Mouse (Mus musculus): Measurements from ENCODE around the gene Trib2. TPM values are rescaled to one million over a fixed set of nuclear protein-coding genes. Genes with fewer than 3 reads are reported as not detected.

Trib2 gene
- total and polyA plus RNA-seq, 3 experiments = 20.1 to 80.6 (median 53.8) TPM

- no peak for DNase-seq (ENCODE audit: low read depth, low spot score)
- Histone ChIP-seq H3K27me3 (ENCODE audit: control insufficient read depth in 1 of 2, insufficient read depth in 2 of 2, low read length in 2 of 2) (no peaks in the 10 kb centered on the region), H3K4me3 (ENCODE audit: control insufficient read depth in 1 of 2, insufficient read depth in 1 of 2, low read depth in 2 of 2, low read length in 2 of 2) (no peak overlapping the region), H3K9me3 (replicated peaks; ENCODE audit: insufficient read depth, low read length) (no peaks in the 10 kb centered on the region), H3K9ac (ENCODE audit: control insufficient read depth, low read depth, low read length, poor library complexity, severe bottlenecking) (no peak overlapping the region), H3K79me2 (ENCODE audit: control insufficient read depth, insufficient read depth, low read length, poor library complexity) (no peaks in the 10 kb centered on the region), H3K36me3 (ENCODE audit: control insufficient read depth in 1 of 2, insufficient read depth in 2 of 2, low read length in 2 of 2) (peaks cover 0 to 15% of the 10 kb centered on the region in 2 experiments; a peak in 2 of 4 replicates), H3K27ac (ENCODE audit: control insufficient read depth, low read depth, low read length) (no peak overlapping the region), H3K4me1 (ENCODE audit: control insufficient read depth in 1 of 2, insufficient read depth in 2 of 2, low read length in 2 of 2) (no peaks in the 10 kb centered on the region)
- TF ChIP-seq MAZ (IDR thresholded peaks at IDR 0.05; ENCODE audit: low read depth, low read length) (no peak), TBP (IDR thresholded peaks at IDR 0.05; ENCODE audit: low read depth, low read length) (no peak), TCF12 (IDR thresholded peaks at IDR 0.05; ENCODE audit: low read depth, low read length) (no peak), ZMIZ1 (IDR thresholded peaks at IDR 0.05; ENCODE audit: low read depth, low read length) (no peak), USF1 (IDR thresholded peaks at IDR 0.05; ENCODE audit: low read depth, low read length) (no peak), TAL1 (IDR thresholded peaks at IDR 0.05; ENCODE audit: low read length) (no peak), GABPA (IDR thresholded peaks at IDR 0.05; ENCODE audit: low read depth, low read length) (no peak), RAD21 (IDR thresholded peaks at IDR 0.05; ENCODE audit: low read depth, low read length) (no peak), JUND (IDR thresholded peaks at IDR 0.05; ENCODE audit: low read depth, low read length) (no peak), ELF1 (IDR thresholded peaks at IDR 0.05; ENCODE audit: low read depth, low read length) (no peak), MYB (IDR thresholded peaks at IDR 0.05; ENCODE audit: low read depth, low read length) (no peak), POLR2A (IDR thresholded peaks at IDR 0.05; ENCODE audit: control insufficient read depth in 1 of 2, insufficient read depth in 1 of 2, low read depth in 1 of 2, low read length in 2 of 2, poor library complexity in 1 of 2) (no peak), EP300 (IDR thresholded peaks at IDR 0.05; ENCODE audit: low read depth in 1 of 2, low read length in 2 of 2) (no peak)
Observed at GRCm38 (mm10) chr12:15800196-15800913, 16.4 kb downstream of the Trib2 start.

GRCm38 (mm10) chr12:15798019-15798418 is 18.7 kb downstream of the Trib2 start:
- DNase-seq (ENCODE audit: low read depth, low spot score) = no peak
- Histone ChIP-seq H3K4me3 (ENCODE audit: control insufficient read depth in 1 of 2, insufficient read depth in 1 of 2, low read depth in 2 of 2, low read length in 2 of 2) (no peak overlapping the region), H3K4me1 (ENCODE audit: control insufficient read depth in 1 of 2, insufficient read depth in 2 of 2, low read length in 2 of 2) (no peaks in the 10 kb centered on the region), H3K27ac (ENCODE audit: control insufficient read depth, low read depth, low read length) (no peak overlapping the region), H3K36me3 (ENCODE audit: control insufficient read depth in 1 of 2, insufficient read depth in 2 of 2, low read length in 2 of 2) (peaks cover 0 to 11% of the 10 kb centered on the region in 2 experiments; a peak in 2 of 4 replicates), H3K9me3 (replicated peaks; ENCODE audit: insufficient read depth, low read length) (no peaks in the 10 kb centered on the region), H3K27me3 (ENCODE audit: control insufficient read depth in 1 of 2, insufficient read depth in 2 of 2, low read length in 2 of 2) (no peaks in the 10 kb centered on the region), H3K79me2 (ENCODE audit: control insufficient read depth, insufficient read depth, low read length, poor library complexity) (no peaks in the 10 kb centered on the region), H3K9ac (ENCODE audit: control insufficient read depth, low read depth, low read length, poor library complexity, severe bottlenecking) (no peak overlapping the region)
- TF ChIP-seq MYC (IDR thresholded peaks at IDR 0.05; ENCODE audit: low read depth, low read length) (no peak), TBP (IDR thresholded peaks at IDR 0.05; ENCODE audit: low read depth, low read length) (no peak), JUND (IDR thresholded peaks at IDR 0.05; ENCODE audit: low read depth, low read length) (no peak), POLR2AphosphoS5 (IDR thresholded peaks at IDR 0.05; ENCODE audit: borderline replicate concordance, low read depth, low read length) (no peak), ZKSCAN1 (IDR thresholded peaks at IDR 0.05; ENCODE audit: low read depth, low read length) (no peak), SMC3 (IDR thresholded peaks at IDR 0.05; ENCODE audit: low read depth, low read length) (no peak), ZMIZ1 (IDR thresholded peaks at IDR 0.05; ENCODE audit: low read depth, low read length) (no peak), USF1 (IDR thresholded peaks at IDR 0.05; ENCODE audit: low read depth, low read length) (no peak), ZNF384 (IDR thresholded peaks at IDR 0.05; ENCODE audit: low read depth, low read length) (no peak), E2F4 (IDR thresholded peaks at IDR 0.05; ENCODE audit: borderline replicate concordance, low read depth, low read length) (no peak), UBTF (IDR thresholded peaks at IDR 0.05; ENCODE audit: borderline replicate concordance, insufficient read depth, low read depth, low read length) (no peak), ELF1 (IDR thresholded peaks at IDR 0.05; ENCODE audit: low read depth, low read length) (no peak), NRF1 (IDR thresholded peaks at IDR 0.05; ENCODE audit: insufficient read depth, low read depth, low read length, poor library complexity, severe bottlenecking) (no peak), KAT2A (conservative IDR thresholded peaks at IDR 0.05; ENCODE audit: low read depth, low read length) (no peak), USF2 (IDR thresholded peaks at IDR 0.05; ENCODE audit: borderline replicate concordance in 1 of 2, insufficient read depth in 1 of 2, low read depth in 1 of 2, low read length in 2 of 2) (no peak), MXI1 (IDR thresholded peaks at IDR 0.05; ENCODE audit: low read depth, low read length) (no peak), GATA1 (IDR thresholded peaks at IDR 0.05; ENCODE audit: low read depth, low read length) (no peak)

Measured in MEL (cell line).